In genomic region chr6:53909986-53910385, GRCm38 (mm10) we compare ENCODE assay signal across 21 mouse cellular contexts.
DNase-seq lines count a peak whose midpoint lies in the region; ATAC-seq and TF ChIP-seq lines count a peak whose summit lies in the region.
"Had no signal": no experiment of that assay in that cellular context is flagged by ENCODE, and none has a peak within 500 bp of the region (broad histone marks: within the 10 kb centered on the region; RNA-seq: fewer than 3 reads in every experiment).

No protein-coding gene starts in this region.

- H3K9ac ChIP-seq in hindbrain, embryonic 11.5 days (ENCODE audit: low read depth, low read length): no peak overlapping the region
- no peak overlapping the region for H3K9ac ChIP-seq in hindbrain, postnatal 0 days (replicated peaks; ENCODE audit: low read length)
- H3K9ac ChIP-seq in midbrain, postnatal 0 days (replicated peaks; ENCODE audit: low read length, poor library complexity, severe bottlenecking): no peak overlapping the region
- H3K9ac ChIP-seq: embryonic facial prominence, embryonic 12.5 days; forebrain, embryonic 15.5 days; heart, embryonic 12.5 days; hindbrain, embryonic 13.5 days had no signal

- 0 out of 2 replicates have a peak, but pooled peaks cover 3% of the 10 kb centered on the region for H3K4me1 ChIP-seq in hindbrain, embryonic 11.5 days (replicated peaks; ENCODE audit: control insufficient read depth, insufficient read depth, low read length)
- peaks cover 4% of the 10 kb centered on the region; the same call in 1 of the 2 replicates for H3K4me1 ChIP-seq in hindbrain, postnatal 0 days (ENCODE audit: insufficient read depth, low read length)
- H3K4me1 ChIP-seq in midbrain, embryonic 10.5 days: peaks cover 81% of the 10 kb centered on the region
- H3K4me1 ChIP-seq in midbrain, postnatal 0 days (ENCODE audit: insufficient read depth, low read length): no peaks in the 10 kb centered on the region; the same call in 1 of the 2 replicates

- no peaks in the 10 kb centered on the region for H3K9me3 ChIP-seq in hindbrain, embryonic 11.5 days (ENCODE audit: control insufficient read depth, low read length)
- no peaks in the 10 kb centered on the region for H3K9me3 ChIP-seq in hindbrain, postnatal 0 days (ENCODE audit: low read length)
- no peaks in the 10 kb centered on the region for H3K9me3 ChIP-seq in midbrain, embryonic 10.5 days (replicated peaks)
- H3K9me3 ChIP-seq in midbrain, postnatal 0 days (ENCODE audit: low read length): no peaks in the 10 kb centered on the region
- H3K9me3 ChIP-seq: embryonic facial prominence, embryonic 12.5 days; forebrain, embryonic 15.5 days; heart, embryonic 12.5 days; hindbrain, embryonic 13.5 days had no signal

- no peak overlapping the region for H3K27ac ChIP-seq in hindbrain, embryonic 11.5 days (ENCODE audit: low read depth, low read length)
- no peak overlapping the region for H3K27ac ChIP-seq in hindbrain, postnatal 0 days
- peak overlapping the region; percentile 39 for H3K27ac ChIP-seq in midbrain, embryonic 10.5 days (replicated peaks)
- H3K27ac ChIP-seq in midbrain, postnatal 0 days (ENCODE audit: low read depth, low read length): no peak overlapping the region
- H3K27ac ChIP-seq: embryonic facial prominence, embryonic 12.5 days; forebrain, embryonic 15.5 days; hindbrain, embryonic 13.5 days had no signal

- H3K27me3 ChIP-seq in hindbrain, embryonic 11.5 days (ENCODE audit: control insufficient read depth, insufficient read depth, low read length): no peaks in the 10 kb centered on the region
- H3K27me3 ChIP-seq in hindbrain, postnatal 0 days (ENCODE audit: insufficient read depth, low read length): no peaks in the 10 kb centered on the region
- peaks cover 41% of the 10 kb centered on the region for H3K27me3 ChIP-seq in midbrain, embryonic 10.5 days (ENCODE audit: low read depth, poor library complexity, severe bottlenecking)
- no peaks in the 10 kb centered on the region for H3K27me3 ChIP-seq in midbrain, postnatal 0 days (ENCODE audit: insufficient read depth, low read length)
- H3K27me3 ChIP-seq: embryonic facial prominence, embryonic 12.5 days; forebrain, embryonic 15.5 days; hindbrain, embryonic 13.5 days had no signal

- ATAC-seq in hindbrain, embryonic 11.5 days (ENCODE audit: low FRiP score): no peak
- no peak for ATAC-seq in hindbrain, postnatal 0 days
- ATAC-seq in midbrain, postnatal 0 days (ENCODE audit: low FRiP score): no peak
- ATAC-seq: CD4-positive, CD25-positive, alpha-beta regulatory T cell, adult 4 months; forebrain, embryonic 15.5 days had no signal

- H3K4me2 ChIP-seq in hindbrain, embryonic 11.5 days (replicated peaks; ENCODE audit: low read depth, low read length): no peak overlapping the region
- no peak overlapping the region for H3K4me2 ChIP-seq in hindbrain, postnatal 0 days (ENCODE audit: low read depth, low read length)
- no peak overlapping the region for H3K4me2 ChIP-seq in midbrain, postnatal 0 days (ENCODE audit: low read depth, low read length, poor library complexity, severe bottlenecking)
- H3K4me2 ChIP-seq: embryonic facial prominence, embryonic 12.5 days; forebrain, embryonic 15.5 days; heart, embryonic 12.5 days; hindbrain, embryonic 13.5 days had no signal

- 12% methylated on average over 3 of the region's 3 CpGs for WGBS in hindbrain, embryonic 11.5 days
- 20% methylated on average over 3 of the region's 3 CpGs for WGBS in hindbrain, postnatal 0 days
- WGBS in midbrain, embryonic 10.5 days: 33% methylated on average over 3 of the region's 3 CpGs
- WGBS in midbrain, postnatal 0 days: 32% methylated on average over 3 of the region's 3 CpGs

- DNase-seq in embryo, embryonic 10 days (ENCODE audit: low spot score): peak; percentile 60
- no peak for DNase-seq in embryo, embryonic 9.5 days (ENCODE audit: extremely low spot score)
- peak; percentile 35 for DNase-seq in hindbrain, embryonic 11.5 days (ENCODE audit: low spot score)
- no peak for DNase-seq in hindbrain, postnatal 0 days (ENCODE audit: low spot score)
- DNase-seq in midbrain, embryonic 10.5 days (ENCODE audit: low spot score): peak; percentile 32
- no peak for DNase-seq in midbrain, postnatal 0 days (ENCODE audit: low spot score)
- DNase-seq in lung, postnatal 14 days: no peak
- no peak for DNase-seq in cerebellum, postnatal 14 days
- DNase-seq: adrenal gland, adult 8-10 months; adrenal gland, postnatal 36 days; B cell, adult 2 months; cerebellum, adult 2 months; cerebellum, postnatal 10 days; gastrocnemius, postnatal 36 days; heart, adult 18-20 months had no signal

- no peaks in the 10 kb centered on the region for H3K36me3 ChIP-seq in hindbrain, embryonic 11.5 days (ENCODE audit: control insufficient read depth, insufficient read depth, low read length)
- H3K36me3 ChIP-seq in hindbrain, postnatal 0 days (ENCODE audit: insufficient read depth, low read length): no peaks in the 10 kb centered on the region
- H3K36me3 ChIP-seq in midbrain, embryonic 10.5 days: no peaks in the 10 kb centered on the region
- H3K36me3 ChIP-seq in midbrain, postnatal 0 days (ENCODE audit: insufficient read depth, low read length): no peaks in the 10 kb centered on the region
- H3K36me3 ChIP-seq: embryonic facial prominence, embryonic 12.5 days; forebrain, embryonic 15.5 days; G1E; heart, embryonic 12.5 days; hindbrain, embryonic 13.5 days had no signal

- H3K4me3 ChIP-seq in hindbrain, embryonic 11.5 days (ENCODE audit: low read depth, low read length): no peak overlapping the region
- H3K4me3 ChIP-seq in hindbrain, postnatal 0 days (ENCODE audit: low read length): no peak overlapping the region
- H3K4me3 ChIP-seq in midbrain, embryonic 10.5 days: no peak overlapping the region
- H3K4me3 ChIP-seq in midbrain, postnatal 0 days (ENCODE audit: low read depth, low read length): no peak overlapping the region
- H3K4me3 ChIP-seq: embryonic facial prominence, embryonic 12.5 days; forebrain, embryonic 15.5 days; heart, embryonic 12.5 days; hindbrain, embryonic 13.5 days had no signal

- TF ChIP-seq CTCF in hindbrain, postnatal 0 days (IDR thresholded peaks at IDR 0.05; ENCODE audit: low read depth): no peak
- no peak for TF ChIP-seq CTCF in midbrain, postnatal 0 days (IDR thresholded peaks at IDR 0.05)

Comparison
In these comparisons a context has a peak if more than half of its experiments do, and no peak if none do; other contexts are left out.
1. DNase-seq: peak in embryo, embryonic 10 days (single experiment), hindbrain, embryonic 11.5 days (single experiment) and midbrain, embryonic 10.5 days (single experiment); none in embryo, embryonic 9.5 days (single experiment), hindbrain, postnatal 0 days (single experiment), midbrain, postnatal 0 days (single experiment), lung, postnatal 14 days (single experiment) and cerebellum, postnatal 14 days (0 of 2).